Mouse (Mus musculus) spleen, adult 2 months (tissue): ENCODE results near the gene Fance.

Experiments used
- CTCF ChIP-seq: fragments of 200-500 bp; IDR thresholded peaks from 2 replicates; pipeline ENCODE4 v1.5.1; 2011; ENCODE audit warnings: mild to moderate bottlenecking, inconsistent platforms; ENCODE audit not compliant: insufficient read depth, insufficient read length, insufficient replicate concordance; ENCODE audit errors: extremely low read depth
- POLR2A ChIP-seq: fragments of 200-500 bp; IDR thresholded peaks from 2 replicates; pipeline ENCODE4 v1.6.1; 2011; ENCODE audit warnings: low read depth, low read length, inconsistent platforms

- TF ChIP-seq POLR2A (no peak), CTCF (no peak)
Observed at GRCm38 (mm10) chr17:28352018-28352417, 38.7 kb downstream of the Fance start.
